Mouse (Mus musculus) CD8-positive naive resting alpha-beta T cell, adult 2 months (primary cell): ENCODE results near the gene 1700008O03Rik.

ENCODE experiments used
- DNase-seq, 2 experiments: peaks; one replicate each; pipeline ENCODE4 v3.0.0; 2022; ENCODE audit warnings: low read depth in 2 of 2, low spot score in 2 of 2

The 1700008O03Rik gene

DNA sequence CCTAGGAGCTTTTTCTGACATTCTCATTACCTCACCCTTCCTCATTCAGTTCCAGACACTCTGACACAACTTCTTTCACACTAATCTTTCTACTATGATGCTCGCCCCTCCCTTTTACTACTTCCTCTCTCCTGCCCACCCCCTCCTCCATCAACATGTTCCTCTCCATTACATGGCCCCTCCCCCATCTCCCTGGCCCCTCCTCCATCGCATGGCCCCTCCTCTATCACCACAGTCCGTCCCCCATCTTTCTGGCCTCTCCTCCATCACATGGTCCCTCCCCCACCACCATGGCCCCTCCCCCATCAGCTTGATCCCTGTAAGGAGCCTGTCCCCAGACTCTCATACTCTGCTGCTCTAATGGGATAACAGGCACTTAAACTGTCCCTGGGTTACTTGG lies 36.6 kb downstream of the 1700008O03Rik start:
- no peak for DNase-seq

DNA sequence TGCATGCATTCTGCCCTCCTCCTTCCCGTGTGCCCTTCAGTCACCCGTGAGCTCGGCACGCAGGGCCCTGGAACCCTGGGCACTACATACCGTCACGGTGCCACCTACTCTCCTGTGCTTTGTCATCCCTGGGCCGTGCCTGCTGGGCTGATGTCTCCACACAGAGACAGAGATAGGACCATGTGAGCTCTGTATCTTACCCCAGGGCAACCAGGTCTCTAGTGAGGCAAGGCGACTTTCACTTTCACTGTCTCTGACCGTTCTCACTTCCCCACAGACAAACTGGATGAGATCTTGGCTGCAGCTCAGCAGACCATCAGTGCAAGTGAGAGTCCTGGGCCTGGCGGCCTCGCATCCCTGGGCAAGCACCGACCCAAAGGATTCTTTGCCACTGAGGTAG lies 41.0 kb downstream of the 1700008O03Rik start:
- no peak for DNase-seq

DNA sequence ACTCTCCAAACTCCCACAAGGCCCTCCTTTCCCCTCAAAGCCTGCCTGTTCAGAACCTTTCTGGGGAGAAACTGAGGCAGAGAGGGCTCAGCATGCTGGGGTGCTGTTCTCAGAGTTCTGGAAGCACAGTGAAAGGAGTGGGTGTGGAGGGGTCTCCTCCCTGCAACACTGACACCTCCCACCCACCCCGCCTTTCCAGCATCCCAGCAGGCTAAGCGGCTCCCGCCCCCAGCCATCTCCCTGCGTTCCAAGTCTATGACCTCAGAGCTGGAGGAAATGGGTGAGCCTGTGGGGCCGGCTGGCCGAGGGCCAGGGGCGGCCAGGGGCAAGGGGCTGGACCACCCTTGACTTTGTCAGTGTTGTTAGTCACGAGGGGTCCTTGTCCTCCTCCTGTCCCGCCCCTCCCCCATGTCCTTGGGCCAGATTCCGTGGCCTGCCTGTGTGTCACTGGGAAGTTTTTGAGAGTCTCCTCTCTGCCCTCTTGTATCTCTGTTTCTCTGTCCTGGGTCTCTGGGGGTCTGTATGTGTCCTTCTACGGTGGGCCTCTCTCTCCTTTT lies 42.1 kb downstream of the 1700008O03Rik start:
- no peak for DNase-seq

DNA sequence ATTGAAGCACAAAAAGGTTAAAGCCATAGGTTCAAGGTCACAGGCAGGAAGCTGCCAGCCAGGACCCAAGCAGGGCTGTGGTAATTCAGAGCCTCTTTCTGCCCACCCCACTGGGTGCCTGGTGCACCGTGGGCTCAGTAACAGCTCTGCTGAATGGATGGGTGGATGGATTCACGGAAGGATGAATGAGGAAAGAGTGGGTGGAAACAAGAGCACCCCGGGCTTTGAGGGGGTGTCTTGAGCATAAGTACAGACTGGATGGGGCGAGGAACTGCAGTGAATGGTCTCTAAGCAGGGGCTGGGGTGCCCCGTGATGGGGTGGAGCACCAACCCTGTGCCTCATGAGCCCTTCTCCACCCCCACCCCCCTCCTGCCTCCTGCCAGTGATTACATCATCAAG lies 43.9 kb downstream of the 1700008O03Rik start:
- no peak for DNase-seq

DNA sequence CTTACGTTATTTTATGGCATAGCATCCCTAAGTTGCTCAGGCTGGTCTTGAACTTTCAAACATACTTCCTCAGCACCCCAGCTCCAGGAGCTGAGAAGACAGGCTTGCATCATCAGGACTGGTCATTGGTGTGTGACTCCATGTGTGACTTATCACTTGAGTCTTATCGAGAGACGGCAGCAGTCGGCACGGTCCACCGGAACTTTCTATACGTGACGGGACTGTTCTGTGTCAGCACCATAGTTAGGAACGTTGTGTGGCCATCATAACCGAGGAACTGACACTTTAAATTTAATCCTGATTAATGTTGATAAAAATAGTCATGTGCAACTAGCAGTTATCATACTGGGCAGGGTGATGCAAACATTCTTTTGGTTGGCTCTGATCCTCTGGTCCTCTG lies 44.5 kb downstream of the 1700008O03Rik start:
- DNase-seq, result no peak

DNA sequence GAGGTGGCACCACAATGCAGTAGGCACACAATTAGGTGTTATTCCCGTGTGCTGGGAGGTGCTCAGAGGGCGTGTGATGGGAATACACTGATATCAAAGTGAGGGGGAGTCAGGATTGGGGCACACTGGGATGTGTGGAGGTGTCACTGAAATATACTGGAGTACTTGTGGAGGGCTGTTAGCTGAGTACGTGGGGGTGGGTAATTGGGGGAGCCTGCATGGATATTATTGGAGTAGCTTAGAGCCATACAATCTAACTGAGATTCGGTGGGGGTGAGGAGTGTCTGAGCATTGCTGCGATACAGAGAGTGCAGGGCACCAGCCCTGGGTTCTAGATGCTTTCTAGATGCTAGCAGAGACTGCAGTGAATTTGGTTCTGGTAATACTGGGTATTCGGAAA lies 45.4 kb downstream of the 1700008O03Rik start:
- DNase-seq, result no peak

DNA sequence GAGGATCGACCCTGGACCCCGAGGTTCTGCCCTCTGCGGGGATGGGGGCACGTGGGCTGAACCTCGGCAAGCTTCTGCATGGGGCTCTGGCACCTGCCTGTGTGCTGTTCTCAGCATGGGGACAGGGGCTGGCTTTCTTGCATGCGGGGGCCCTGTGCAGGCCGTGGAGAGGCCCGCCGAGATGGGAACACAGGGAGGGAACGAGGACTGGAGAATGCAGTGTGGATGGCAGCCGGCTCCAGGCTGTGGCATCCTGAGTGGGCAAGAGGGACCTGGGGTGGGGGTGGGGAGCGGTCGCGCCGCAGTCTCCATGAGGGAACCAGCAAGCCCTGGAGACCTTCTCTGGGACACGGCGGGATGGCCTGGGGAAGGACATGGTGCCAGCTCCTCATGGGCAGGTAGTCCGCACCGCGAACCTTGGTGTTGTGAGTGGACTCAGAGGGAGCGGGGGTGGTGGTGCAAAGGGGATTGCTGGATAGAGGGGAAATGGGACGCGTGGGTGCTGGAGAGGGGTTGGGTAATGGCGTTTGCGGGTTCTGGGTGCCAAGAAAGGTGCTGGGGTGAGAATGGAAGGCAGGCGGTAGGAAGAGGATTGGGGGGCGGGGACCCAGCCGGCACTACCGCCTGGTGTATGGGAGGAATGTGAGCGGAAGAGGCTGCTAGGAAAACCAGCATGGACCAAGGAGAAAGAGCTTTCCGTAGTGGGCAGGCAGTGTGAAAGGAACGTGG lies 48.3 kb downstream of the 1700008O03Rik start:
- no peak for DNase-seq

DNA sequence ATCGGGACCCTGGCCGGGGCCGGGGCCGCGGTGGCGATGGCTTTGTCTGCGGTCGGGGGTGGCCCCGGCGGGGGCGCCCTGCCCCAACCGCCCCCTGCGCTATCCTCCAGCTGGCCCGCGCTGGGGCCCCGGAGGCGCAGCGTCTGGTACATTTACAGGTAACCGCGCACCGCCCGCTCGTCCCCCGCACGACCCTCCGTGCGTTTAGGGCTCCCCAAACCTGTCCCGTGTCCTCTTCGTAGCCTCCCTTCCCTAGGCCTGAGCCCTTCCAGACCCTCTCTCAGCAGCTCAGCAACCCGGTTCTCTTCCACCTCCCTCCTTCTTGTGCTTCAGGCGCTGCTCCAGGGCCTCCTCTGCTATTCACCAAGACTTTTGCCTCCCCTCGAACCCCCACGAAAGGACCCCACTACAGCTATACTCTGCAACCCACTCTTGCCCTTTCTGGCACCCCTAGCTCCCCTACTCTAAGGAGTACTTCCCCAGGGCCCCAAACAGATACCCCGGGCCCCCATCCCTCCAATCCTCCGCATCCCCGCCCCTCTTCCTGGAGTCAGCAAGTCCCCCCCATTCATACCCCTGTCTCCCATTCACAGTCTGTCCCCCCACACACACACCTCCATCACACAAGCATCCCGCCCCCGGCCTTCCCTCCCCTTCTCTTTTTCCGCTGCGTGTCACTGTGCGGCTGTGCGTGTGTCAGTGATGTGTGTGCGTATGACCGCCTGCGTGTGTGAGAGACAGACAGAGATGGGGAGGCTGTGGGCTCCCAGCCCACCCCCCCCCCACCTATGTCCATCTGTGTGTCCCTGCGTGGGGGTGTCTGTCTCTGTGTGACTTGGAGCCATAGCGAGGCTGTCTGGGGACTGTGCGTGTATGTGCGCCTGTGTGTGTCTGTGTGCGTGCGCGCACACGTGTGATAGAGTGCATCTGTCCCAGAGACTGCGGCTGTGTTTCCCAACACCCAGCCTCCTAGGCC lies 49.3 kb downstream of the 1700008O03Rik start:
- no peak for DNase-seq

DNA sequence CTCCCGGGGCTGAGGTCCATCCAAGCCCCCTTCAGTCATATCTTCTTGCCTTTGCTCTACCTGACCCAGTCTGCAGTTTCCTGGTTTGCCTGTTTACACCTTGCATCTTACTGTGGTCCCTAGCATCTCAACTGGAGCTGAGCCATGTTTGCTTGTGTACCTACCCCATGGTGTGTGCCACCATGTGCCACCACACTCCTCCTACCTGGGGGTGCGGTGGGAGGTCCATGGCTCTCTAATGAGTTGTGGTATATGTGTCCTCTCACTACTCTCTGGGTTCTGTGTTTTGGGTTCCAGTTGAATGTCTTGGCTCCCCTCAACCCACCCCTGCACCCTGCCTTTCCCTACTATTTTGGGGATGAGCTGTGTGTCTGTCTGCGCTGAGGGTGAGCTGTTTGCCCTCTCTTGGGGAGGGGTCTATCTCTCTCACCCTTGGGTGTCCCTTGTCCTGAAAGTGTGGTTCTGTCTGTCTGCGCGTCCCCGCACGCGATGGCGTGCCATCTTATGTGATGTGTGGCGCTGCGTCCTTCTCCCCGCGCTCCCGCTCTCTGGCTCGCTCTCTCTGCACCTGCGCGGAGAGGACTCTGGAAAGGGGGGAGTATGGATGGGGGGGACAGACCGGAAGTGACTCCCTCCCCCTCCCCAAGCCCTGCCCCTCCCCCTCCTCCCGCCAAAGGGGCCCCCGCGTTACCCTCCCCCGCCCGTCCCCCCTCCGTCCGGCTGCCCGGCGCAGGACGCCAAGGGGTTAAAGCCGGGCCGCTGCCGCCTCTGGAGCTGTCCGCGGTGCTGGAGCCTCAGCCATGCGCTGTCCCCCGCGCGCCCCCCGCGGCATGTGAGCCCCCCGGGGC lies 50.4 kb downstream of the 1700008O03Rik start:
- no peak for DNase-seq

DNA sequence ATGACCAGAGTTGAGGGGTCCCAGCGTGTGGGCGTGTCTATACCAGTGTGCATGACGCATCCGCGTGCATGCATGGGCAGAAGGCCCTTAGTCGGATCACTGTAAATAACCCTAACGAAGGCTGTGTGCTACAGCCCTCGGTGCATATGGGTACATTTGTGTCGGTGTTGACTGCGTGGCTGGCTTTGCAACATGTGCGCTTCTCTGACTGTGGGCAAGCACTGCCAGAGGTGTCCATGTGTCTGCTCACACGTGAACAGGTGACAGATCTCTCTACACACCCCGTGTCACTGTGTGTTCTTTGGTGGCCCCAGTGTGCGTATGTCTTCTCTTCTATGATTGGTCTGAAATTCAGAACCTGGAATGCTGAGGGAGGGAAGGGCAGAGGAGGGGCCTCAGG lies 51.5 kb downstream of the 1700008O03Rik start:
- no peak for DNase-seq

DNA sequence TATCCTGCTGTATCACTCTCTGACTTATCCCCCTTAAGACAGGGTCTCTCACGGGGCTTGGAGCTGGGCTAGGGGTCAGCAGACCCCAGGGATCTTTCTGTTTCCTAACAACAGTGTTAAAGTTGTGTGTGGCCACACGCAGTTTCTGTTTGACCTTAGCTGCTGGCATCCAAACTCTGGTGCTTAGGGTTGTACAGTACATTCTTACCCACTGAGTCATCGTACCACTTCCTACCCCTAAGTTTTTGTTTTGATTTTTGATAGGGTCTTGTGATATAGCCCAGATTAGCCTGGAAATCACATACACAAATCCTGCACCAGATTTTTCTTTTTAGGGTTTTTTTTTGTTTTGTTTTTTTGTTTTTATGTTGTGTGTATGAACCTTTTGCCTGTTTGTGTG lies 53.3 kb downstream of the 1700008O03Rik start:
- DNase-seq, result no peak

DNA sequence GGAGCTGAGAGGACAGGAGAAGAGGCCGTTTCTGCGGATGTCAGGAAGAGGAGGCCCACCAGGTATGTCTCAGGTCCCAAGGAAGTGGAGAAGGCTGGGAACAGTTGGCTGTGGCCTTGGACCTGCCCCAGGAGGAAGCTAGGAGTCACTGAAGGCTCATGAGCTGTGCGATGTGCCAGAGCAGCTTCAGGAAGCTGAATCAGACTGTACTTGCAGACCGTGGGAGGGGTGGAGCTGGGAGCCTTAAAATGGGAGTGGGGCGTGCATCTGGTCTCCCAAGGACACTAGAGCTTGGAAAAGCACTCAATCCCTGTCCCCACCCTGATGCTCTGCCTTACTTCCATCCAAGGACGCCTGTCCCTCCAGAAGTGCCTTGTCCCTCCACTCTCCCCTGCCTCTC lies 59.0 kb downstream of the 1700008O03Rik start:
- DNase-seq, result no peak

DNA sequence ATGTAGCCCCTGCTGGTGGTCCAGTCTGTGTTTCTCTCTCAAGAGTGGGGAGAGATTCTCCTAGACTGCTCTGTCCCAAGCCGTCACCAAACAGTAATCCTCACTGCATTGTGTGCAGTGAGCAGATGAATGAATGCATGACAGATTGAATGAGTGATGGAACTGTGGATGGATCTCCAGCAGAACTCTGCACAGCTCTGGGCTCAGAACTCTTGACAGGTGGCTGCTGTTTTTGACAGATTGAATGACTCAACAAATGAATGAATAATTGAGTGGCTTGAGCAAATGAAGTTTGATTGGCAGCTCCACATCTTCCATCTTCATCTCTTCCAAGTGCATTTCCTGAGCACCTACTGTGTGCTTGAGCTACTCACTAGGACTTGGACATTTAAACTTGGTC lies 63.3 kb downstream of the 1700008O03Rik start:
- DNase-seq, result no peak

DNA sequence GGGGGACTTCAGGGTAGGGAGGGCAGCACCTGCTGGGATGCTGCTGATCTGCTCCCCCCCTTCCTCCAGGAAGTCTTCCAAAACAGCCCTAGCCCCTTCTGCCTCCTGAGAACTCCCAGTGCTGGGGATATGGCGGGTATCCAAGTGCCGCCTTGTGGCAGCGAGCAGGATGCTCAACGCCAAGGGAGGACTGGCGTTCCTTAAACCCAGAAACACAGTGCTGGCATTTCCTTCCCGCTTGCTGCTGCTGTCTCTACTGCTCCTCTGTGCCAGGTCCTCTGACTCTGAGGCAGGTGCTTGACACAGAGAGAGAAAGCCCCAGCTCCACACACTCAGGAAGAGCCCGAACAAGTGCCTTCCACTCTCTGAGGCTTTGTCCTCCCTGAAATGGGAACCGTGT lies 64.7 kb downstream of the 1700008O03Rik start:
- DNase-seq, result no peak

DNA sequence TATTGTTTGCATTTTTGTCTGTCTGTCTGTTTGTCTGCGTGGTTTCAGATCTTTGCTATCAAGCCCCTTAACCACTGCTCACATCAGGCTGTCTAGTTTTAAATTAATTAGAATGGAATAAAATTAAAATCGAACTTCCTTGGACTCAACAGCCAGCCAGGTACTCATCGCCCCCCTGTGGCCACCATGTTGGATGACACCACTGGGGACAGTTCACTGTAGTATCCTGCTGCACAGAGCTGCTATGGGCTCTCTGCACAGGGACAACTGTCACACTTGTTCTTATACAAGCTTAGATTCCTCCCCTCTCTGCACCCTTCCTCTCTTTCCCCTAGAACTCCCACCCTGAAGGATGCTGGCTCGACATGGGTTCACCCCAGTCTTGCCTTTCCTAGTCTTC lies 67.7 kb downstream of the 1700008O03Rik start:
- no peak for DNase-seq

DNA sequence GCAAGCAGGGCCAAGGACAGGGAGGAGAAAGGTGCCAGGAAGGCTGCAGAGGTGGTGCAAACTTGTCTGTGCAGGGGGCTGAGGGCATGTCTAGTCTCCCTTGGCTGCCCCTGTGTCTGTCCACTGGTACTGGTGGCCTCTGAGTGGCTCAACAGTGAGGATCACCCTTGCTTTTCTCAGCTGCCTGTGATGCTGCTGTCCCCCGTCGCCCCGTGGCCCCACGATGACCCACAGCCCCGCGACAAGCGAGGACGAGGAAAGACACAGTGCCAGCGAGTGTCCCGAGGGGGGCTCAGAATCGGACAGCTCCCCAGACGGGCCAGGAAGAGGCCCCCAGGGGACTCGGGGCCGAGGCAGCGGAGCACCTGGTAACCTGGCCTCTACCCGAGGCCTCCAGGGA lies 73.1 kb downstream of the 1700008O03Rik start:
- no peak for DNase-seq

DNA sequence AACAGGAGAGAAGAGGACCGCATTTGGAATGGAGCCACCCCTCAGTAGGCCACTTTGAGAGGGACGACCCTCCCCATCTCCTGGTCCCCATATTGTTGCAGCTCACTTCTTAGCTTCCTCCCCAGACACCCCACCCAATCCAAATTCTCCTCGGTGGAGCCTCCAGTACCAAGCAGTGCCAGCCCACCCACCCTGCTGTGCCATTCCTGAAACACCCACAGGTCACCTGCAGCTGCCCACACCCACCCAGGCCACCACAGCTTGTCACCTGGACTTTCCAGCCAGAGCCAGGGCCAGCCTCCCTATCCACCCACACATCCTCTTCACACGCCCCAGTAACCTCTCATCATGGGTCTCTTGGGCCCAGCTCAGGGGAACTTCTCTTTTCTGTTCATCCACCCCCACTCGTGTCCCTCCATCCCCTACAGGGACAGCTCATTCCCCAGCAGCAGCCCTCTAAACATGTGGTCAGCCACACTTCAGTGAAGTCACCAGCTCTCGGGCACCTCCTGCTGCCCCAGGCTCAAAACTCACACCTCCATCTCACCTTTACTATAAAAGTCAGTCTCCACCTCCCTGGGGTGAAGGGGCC lies 73.8 kb downstream of the 1700008O03Rik start:
- no peak for DNase-seq

DNA sequence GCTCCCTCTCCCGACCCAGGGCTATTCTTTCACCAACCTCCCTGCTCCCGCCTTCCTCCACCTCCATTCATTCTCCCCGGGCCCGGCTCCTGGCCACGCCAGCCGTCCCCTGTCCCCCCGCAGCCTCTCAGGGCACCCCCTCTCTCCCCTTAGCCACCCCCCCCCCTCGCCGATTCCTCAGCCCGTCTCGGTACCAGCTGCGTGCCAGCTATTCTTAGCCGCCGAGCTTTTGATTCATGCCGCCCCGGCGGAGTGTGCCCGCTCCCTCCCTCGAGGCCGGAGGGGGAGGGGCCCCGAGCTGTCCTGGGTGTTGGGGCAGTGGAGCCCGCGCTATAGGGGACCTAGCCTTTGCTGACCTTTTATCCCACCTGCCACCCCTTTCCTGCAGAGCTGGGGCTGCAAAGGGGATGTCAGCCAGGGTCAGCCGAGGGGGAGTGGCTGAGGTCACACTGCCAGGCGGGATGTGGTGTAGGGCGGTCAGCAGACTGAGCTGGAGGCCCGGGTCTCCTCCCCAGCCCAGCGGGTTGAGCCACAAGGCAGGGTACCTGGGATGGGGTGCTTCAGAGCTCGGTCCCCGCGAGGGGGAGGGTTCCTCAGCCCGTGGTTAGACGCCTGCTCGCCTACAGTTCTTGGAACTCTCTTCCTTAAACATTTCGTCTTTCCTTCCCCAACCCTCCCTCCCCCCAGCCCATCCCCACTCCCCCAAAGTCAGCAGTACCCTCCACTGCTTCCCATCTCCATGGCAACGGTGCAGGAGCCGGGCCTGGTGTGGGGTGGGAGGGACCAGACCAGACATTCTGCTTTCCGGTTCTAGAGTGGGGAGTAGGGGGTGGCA lies 74.5 kb downstream of the 1700008O03Rik start:
- DNase-seq, result no peak

DNA sequence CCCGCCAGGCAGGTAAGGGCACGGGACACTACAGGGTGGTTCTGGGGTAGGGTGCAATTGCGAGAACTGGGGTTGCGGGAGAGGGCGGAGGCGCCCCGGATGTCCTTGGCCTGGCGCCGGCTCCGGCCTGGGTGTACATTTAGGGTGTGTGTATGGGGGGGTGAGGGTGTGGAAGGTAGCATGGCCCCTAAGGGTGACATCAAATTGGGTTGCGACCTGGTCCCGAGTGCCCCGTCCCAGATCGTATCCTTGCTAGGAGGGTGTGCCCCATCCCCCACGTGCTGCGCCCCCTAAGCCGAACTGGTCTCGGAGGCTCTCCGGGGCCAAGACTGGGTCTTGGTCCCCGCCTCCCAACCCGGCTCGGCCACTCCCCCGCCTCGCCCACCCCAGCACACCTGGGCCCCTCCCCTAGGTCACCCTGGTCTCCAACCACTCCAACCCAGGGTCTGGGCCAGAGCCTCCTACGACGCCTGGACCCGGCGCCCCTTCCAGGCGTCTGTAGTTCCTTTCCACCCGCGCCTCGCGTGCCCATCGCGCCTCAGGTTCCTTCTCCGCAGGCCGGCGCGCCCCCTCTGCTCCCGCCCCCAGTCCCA lies 75.2 kb downstream of the 1700008O03Rik start:
- no peak for DNase-seq
